Mouse (Mus musculus) spleen, adult 12 weeks (tissue): Measurements from ENCODE around the gene Ccdc7a.

Experiments used
- DNase-seq: peaks from one replicate; pipeline ENCODE4 v3.0.0; 2022; ENCODE audit warnings: low spot score

The Ccdc7a gene

DNA sequence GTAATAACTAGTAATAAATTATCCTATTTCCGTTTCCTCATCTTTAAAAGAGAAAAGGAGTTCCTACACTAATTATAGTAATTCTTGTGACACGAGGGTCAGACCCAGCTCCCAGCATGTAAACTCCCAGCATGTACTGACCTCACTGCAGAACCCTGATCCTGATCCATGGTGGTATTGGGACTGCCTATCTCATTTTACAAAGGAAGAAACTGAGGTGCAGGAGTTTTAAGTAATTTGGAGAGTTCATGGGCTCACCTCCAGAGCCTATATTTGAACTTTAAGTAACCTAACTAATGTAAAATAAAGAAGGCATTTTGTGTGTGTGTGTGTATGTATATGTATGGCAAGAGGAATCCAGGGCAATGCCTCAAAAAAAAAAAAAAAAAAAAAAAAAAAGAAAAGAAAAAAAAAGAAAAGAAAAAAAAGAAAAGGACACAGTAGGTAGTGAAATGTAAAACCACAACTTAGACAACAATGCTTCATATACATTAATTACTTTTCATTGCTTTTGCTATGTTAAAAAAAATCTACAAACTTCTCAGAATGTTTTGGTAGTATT is 378.8 kb downstream of the Ccdc7a start:
- no peak for DNase-seq

- DNase-seq = peak; percentile 76
Observed at GRCm38 (mm10) chr8:128685507-128686428, 379.5 kb downstream of the Ccdc7a start, which contains the start of gene Itgb1. Gene Itgb1 (plus strand): TSS chr8:128685654.

DNA sequence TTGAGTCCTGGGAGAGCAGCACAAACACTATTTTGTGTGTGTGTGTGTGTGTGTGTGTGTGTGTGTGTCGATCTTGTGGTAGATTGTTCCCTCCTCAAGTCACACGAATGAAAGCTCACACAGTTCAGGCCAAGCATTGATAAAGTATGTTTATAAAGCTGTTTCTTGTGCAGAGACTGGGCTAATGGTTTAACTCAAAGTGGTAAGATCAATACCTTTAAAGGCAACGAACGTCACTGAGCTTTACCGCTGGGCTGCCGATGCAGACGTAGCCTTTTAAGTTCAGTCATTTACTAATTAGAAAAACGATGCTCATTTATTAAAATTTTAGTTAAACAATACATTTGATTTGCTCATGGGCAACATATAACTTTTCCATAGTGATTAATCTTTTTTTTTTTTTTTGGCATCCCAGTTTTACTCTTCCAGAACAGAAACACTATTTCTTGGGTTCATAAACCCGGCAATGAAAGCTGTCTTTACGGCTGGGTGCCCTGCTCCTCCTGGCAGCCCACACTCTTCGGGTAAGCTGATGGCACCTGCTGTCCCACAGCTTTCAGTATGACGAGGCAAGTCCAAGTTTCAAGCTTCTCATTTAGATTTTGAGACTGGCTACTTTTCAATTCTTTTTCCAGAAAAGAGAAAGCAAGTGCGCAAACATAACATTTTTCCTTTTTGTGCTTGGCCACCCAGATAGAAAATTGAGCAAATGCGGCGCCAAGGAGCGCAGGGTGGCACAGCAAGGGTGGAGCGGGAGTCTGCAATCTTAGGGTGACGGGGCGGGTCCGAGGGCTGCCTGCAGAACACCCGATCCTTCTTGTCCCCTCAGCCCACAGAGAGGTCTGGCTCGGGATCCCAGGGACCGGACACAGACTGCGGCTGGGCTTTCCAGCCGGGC is 380.5 kb downstream of the Ccdc7a start:
- no peak for DNase-seq
